Mouse (Mus musculus): Measurements from ENCODE around the gene Tom1l2.

- TF ChIP-seq CTCF (conservative IDR thresholded peaks at IDR 0.05; ENCODE audit: insufficient read depth, insufficient read length, low read depth, low read length) (no peak), POLR2A (IDR thresholded peaks at IDR 0.05; ENCODE audit: low read depth, low read length) (no peak)
These were observed 6.4 kb upstream of the Tom1l2 start for GRCm38 (mm10) chr11:60359138-60359537.
